Mouse (Mus musculus) C2C12 (cell line): ENCODE data around the gene Bmp6.

Source experiments
- CTCF ChIP-seq: IDR thresholded peaks from one replicate; pipeline ENCODE4 v1.5.1; 2011; ENCODE audit not compliant: control insufficient read depth, insufficient read depth, insufficient read length
- FOSL1 ChIP-seq: IDR thresholded peaks from one replicate; pipeline ENCODE4 v1.8.0; 2011; ENCODE audit warnings: mild to moderate bottlenecking, low read length; ENCODE audit not compliant: poor library complexity, insufficient read depth, severe bottlenecking
- MAX ChIP-seq: IDR thresholded peaks from one replicate; pipeline ENCODE4 v1.6.1; 2011; ENCODE audit warnings: mild to moderate bottlenecking, control low read depth
- MYOD1 ChIP-seq: IDR thresholded peaks from one replicate; pipeline ENCODE4 v1.6.1; 2011; ENCODE audit warnings: low read depth; ENCODE audit not compliant: control insufficient read depth, insufficient read length
- MYOG ChIP-seq: IDR thresholded peaks from one replicate; pipeline ENCODE4 v1.6.1; 2011; ENCODE audit not compliant: control insufficient read depth, insufficient read length; ENCODE audit errors: extremely low read depth
- USF1 ChIP-seq: IDR thresholded peaks from one replicate; pipeline ENCODE4 v1.6.1; 2011; ENCODE audit warnings: low read depth, mild to moderate bottlenecking, control low read depth, moderate library complexity

- no peak for TF ChIP-seq CTCF
- no peak for TF ChIP-seq MYOD1
- no peak for TF ChIP-seq MAX
- TF ChIP-seq FOSL1, result no peak
- TF ChIP-seq MYOG, result no peak
- TF ChIP-seq USF1, result no peak
Measured at GRCm38 (mm10) chr13:38353420-38354255, 8.7 kb downstream of the Bmp6 start.
